Mouse (Mus musculus) cortical plate, adult 2 months (tissue): ENCODE data around the gene Sft2d1.

Experiments used
- CTCF ChIP-seq: fragments of 200-500 bp; IDR thresholded peaks from 2 replicates; pipeline ENCODE4 v1.5.1; 2011; ENCODE audit warnings: mild to moderate bottlenecking, control low read depth, low read length; ENCODE audit not compliant: insufficient read depth; ENCODE audit errors: extremely low read depth
- POLR2A ChIP-seq: fragments of 200-500 bp; IDR thresholded peaks from 2 replicates; pipeline ENCODE4 v1.6.1; 2011; ENCODE audit warnings: mild to moderate bottlenecking, low read length, control low read depth; ENCODE audit not compliant: insufficient read depth; ENCODE audit errors: extremely low read depth

- no peak for TF ChIP-seq CTCF
- TF ChIP-seq POLR2A = no peak
Observed at GRCm38 (mm10) chr17:8355692-8356091, 44.8 kb downstream of the Sft2d1 start, which contains the start of gene T2.
